Mouse (Mus musculus) gastrocnemius, adult 18-20 months (tissue): ENCODE data around the gene Foxn3. TPM values are rescaled to one million over a fixed set of nuclear protein-coding genes. Genes with fewer than 3 reads are reported as not detected.
A peak's percentile ranks its signal among the peaks of the same experiment; 100 is the strongest.

Source experiments
- DNase-seq: peaks from one replicate; pipeline ENCODE4 v3.0.0; 2021; ENCODE audit warnings: low spot score
- total RNA-seq, 2 experiments: library from RNA; stranded (reverse); gene quantifications; 2 replicates each; pipeline ENCODE4 v1.2.3; 2021

Foxn3 gene
- total RNA-seq, 2 experiments from 2014 or later = 187 to 214 TPM

GRCm38 (mm10) chr12:99467256-99467883, 96.0 kb downstream of the Foxn3 start:
- no peak for DNase-seq

GRCm38 (mm10) chr12:99466426-99466825, 97.0 kb downstream of the Foxn3 start:
- DNase-seq = no peak

GRCm38 (mm10) chr12:99464291-99464690, 99.1 kb downstream of the Foxn3 start:
- DNase-seq = no peak

GRCm38 (mm10) chr12:99462846-99463245, 100.5 kb downstream of the Foxn3 start:
- DNase-seq = no peak

GRCm38 (mm10) chr12:99462302-99462701, 101.1 kb downstream of the Foxn3 start:
- DNase-seq = no peak

- DNase-seq = no peak
Observed at GRCm38 (mm10) chr12:99457521-99458205, 105.7 kb downstream of the Foxn3 start.

GRCm38 (mm10) chr12:99455580-99455979, 107.8 kb downstream of the Foxn3 start:
- no peak for DNase-seq

GRCm38 (mm10) chr12:99454394-99454793, 109.0 kb downstream of the Foxn3 start:
- DNase-seq = peak; percentile 57

- no peak for DNase-seq
Observed at GRCm38 (mm10) chr12:99453797-99454196, 109.6 kb downstream of the Foxn3 start.

GRCm38 (mm10) chr12:99450076-99450475, 113.3 kb downstream of the Foxn3 start:
- DNase-seq = no peak

GRCm38 (mm10) chr12:99447791-99448190, 115.6 kb downstream of the Foxn3 start:
- DNase-seq = no peak

- DNase-seq = no peak
Observed at GRCm38 (mm10) chr12:99445018-99445674, 118.2 kb downstream of the Foxn3 start.

- no peak for DNase-seq
Observed at GRCm38 (mm10) chr12:99442819-99443218, 120.6 kb downstream of the Foxn3 start.

- DNase-seq = no peak
Observed at GRCm38 (mm10) chr12:99440953-99441352, 122.4 kb downstream of the Foxn3 start.

- no peak for DNase-seq
Observed at GRCm38 (mm10) chr12:99440022-99440421, 123.4 kb downstream of the Foxn3 start.

GRCm38 (mm10) chr12:99435189-99435588, 128.2 kb downstream of the Foxn3 start:
- no peak for DNase-seq

GRCm38 (mm10) chr12:99433402-99433801, 130.0 kb downstream of the Foxn3 start:
- no peak for DNase-seq

GRCm38 (mm10) chr12:99431541-99431940, 131.8 kb downstream of the Foxn3 start:
- no peak for DNase-seq

- DNase-seq = no peak
Observed at GRCm38 (mm10) chr12:99430992-99431391, 132.4 kb downstream of the Foxn3 start.

GRCm38 (mm10) chr12:99429101-99429500, 134.3 kb downstream of the Foxn3 start:
- DNase-seq = no peak

GRCm38 (mm10) chr12:99426207-99426916, 137.0 kb downstream of the Foxn3 start:
- no peak for DNase-seq

- no peak for DNase-seq
Observed at GRCm38 (mm10) chr12:99419396-99419760, 144.0 kb downstream of the Foxn3 start.
